Mouse (Mus musculus) limb, embryonic 11.5 days (tissue): ENCODE results near the gene Arhgap9. TPM values are rescaled to one million over a fixed set of nuclear protein-coding genes. Genes with fewer than 3 reads are reported as not detected.

ENCODE experiments used
- ATAC-seq: fragments of 200-750 bp; cut with Nextera tagmentation; 2 replicates; pipeline ENCODE4 v1.8.0; 2017; ENCODE audit warnings: low read depth; ENCODE audit not compliant: insufficient number of reproducible peaks, low FRiP score, low TSS enrichment
- DNase-seq: peaks from one replicate; pipeline ENCODE4 v3.0.0-alpha.2; 2015; ENCODE audit warnings: low spot score
- H3K27ac ChIP-seq: fragments of 300-500 bp; sonication (generic); replicated peaks from 2 replicates; pipeline ENCODE4 v1.5.1; 2014; ENCODE audit warnings: low read depth, mild to moderate bottlenecking, low read length
- H3K27me3 ChIP-seq: fragments of 300-500 bp; sonication (generic); 2 replicates; pipeline ENCODE4 v1.6.1; 2014; ENCODE audit warnings: mild to moderate bottlenecking, low read length, mixed read lengths; ENCODE audit not compliant: control insufficient read depth, insufficient read depth
- H3K36me3 ChIP-seq: fragments of 300-500 bp; sonication (generic); 2 replicates; pipeline ENCODE4 v1.6.1; 2014; ENCODE audit warnings: mild to moderate bottlenecking, low read length, moderate library complexity, mixed read lengths; ENCODE audit not compliant: control insufficient read depth, insufficient read depth
- H3K4me1 ChIP-seq: fragments of 300-500 bp; sonication (generic); 2 replicates; pipeline ENCODE4 v1.6.1; 2014; ENCODE audit warnings: low read length, mixed read lengths; ENCODE audit not compliant: control insufficient read depth, insufficient read depth
- H3K4me2 ChIP-seq: fragments of 300-500 bp; sonication (generic); 2 replicates; pipeline ENCODE4 v1.6.1; 2014; ENCODE audit warnings: low read depth, mild to moderate bottlenecking, moderate library complexity; ENCODE audit not compliant: severe bottlenecking
- H3K4me3 ChIP-seq: fragments of 300-500 bp; sonication (generic); 2 replicates; pipeline ENCODE4 v1.5.1; 2014; ENCODE audit warnings: low read depth, low read length
- H3K9ac ChIP-seq: fragments of 300-500 bp; sonication (generic); 2 replicates; pipeline ENCODE4 v1.6.1; 2014; ENCODE audit warnings: mild to moderate bottlenecking, low read length
- H3K9me3 ChIP-seq: fragments of 300-500 bp; sonication (generic); 2 replicates; pipeline ENCODE4 v1.6.1; 2016; ENCODE audit warnings: low read length; ENCODE audit not compliant: control insufficient read depth
- WGBS: fragments of 180-500 bp; shearing (Covaris S2); extraction: QIAGEN DNeasy Blood & Tissue Kit; methylation state at CpG from one replicate; pipeline ENCODE4 v1.1.7; 2014; 5-methylcytosine and 5-hydroxymethylcytosine counted together
- polyA plus RNA-seq: library from polyadenylated mRNA; unstranded; fragments of >200 nt; fragmentation: Nextera tagmentation; extraction: Ambion mirVana; gene quantifications from 2 replicates; pipeline ENCODE4 v1.2.1, GENCODE M21; 2014

Gene Arhgap9
- polyA plus RNA-seq, 1 experiment from 2014 or later: 5.3 TPM

- DNase-seq: no peak
- no peaks in the 10 kb centered on the region for H3K36me3 ChIP-seq
- no peaks in the 10 kb centered on the region for H3K27me3 ChIP-seq
- H3K4me2 ChIP-seq: no peak overlapping the region
- no peak overlapping the region for H3K4me3 ChIP-seq
- no peaks in the 10 kb centered on the region for H3K4me1 ChIP-seq
- WGBS: 63% methylated on average over 8 of the region's 8 CpGs
- H3K27ac ChIP-seq: no peak overlapping the region
- no peaks in the 10 kb centered on the region for H3K9me3 ChIP-seq
- ATAC-seq: no peak
- no peak overlapping the region for H3K9ac ChIP-seq
These were observed 30.0 kb downstream of the Arhgap9 start for GRCm38 (mm10) chr10:127351719-127352118.

DNA sequence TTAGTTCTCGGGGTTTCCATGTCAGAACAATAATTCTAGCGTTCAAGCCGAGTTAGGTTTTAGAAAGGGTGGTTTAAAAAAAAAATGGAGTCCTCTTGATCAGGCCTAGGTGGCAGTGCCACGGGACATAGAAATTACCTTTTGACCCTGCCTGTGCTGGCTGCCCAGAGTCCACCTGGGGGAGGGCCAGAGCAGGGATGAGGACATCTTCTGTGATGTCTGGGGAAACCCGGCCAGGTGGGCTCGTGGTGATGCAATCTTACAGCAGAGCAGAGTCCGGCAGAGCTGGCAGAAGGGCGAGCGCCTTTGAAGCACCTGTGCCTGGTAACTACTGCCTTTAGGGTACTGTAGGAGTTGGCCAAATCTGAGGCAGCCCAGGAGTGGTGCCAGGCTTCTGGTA lies 30.4 kb downstream of the Arhgap9 start:
- no peak for ATAC-seq

DNA sequence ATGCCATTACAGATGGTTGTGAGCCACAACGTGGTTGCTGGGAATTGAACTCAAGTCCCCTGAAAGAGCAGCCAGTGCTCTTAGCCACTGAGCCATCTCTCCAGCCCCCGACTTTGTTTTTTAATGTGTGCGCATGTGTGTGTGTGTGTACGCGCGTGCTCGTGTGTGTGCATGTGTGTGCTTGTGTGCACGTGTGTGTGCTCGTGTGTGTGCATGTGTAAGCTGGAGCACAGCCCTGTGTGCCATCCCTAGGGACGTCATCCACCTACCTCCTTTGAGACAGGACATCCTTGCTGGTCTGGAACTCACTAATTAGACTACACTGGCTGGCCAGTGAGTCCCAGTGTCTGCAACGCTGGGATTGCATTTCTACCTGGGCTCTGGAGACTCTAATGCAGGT lies 31.0 kb downstream of the Arhgap9 start:
- H3K9me3 ChIP-seq: no peaks in the 10 kb centered on the region
- 88% methylated on average over 11 of the region's 11 CpGs for WGBS

More for the DNA sequence above, 30.4 kb downstream of the Arhgap9 start:
- WGBS: 76% methylated on average over 9 of the region's 9 CpGs
- H3K36me3 ChIP-seq: no peaks in the 10 kb centered on the region
- H3K9me3 ChIP-seq: no peaks in the 10 kb centered on the region
- H3K9ac ChIP-seq: no peak overlapping the region
- no peak overlapping the region for H3K4me2 ChIP-seq
- H3K4me3 ChIP-seq: no peak overlapping the region
- H3K27ac ChIP-seq: no peak overlapping the region
- no peaks in the 10 kb centered on the region for H3K4me1 ChIP-seq
- no peak for DNase-seq
- H3K27me3 ChIP-seq: no peaks in the 10 kb centered on the region

GRCm38 (mm10) chr10:127353909-127354895 lies 32.4 kb downstream of the Arhgap9 start, which contains the start of gene Inhbe:
Gene Inhbe, minus strand, starts transcription at chr10:127354411.
- WGBS: 85% methylated on average over 18 of the region's 18 CpGs
- DNase-seq (no peak), ATAC-seq (no peak)
- Histone ChIP-seq H3K27ac (no peak within 1 kb of the TSS), H3K36me3 (no peaks in the 10 kb centered on the region), H3K9ac (no peak within 1 kb of the TSS), H3K4me3 (no peak within 1 kb of the TSS), H3K4me1 (no peaks in the 10 kb centered on the region), H3K27me3 (no peaks in the 10 kb centered on the region), H3K4me2 (no peak within 1 kb of the TSS), H3K9me3 (no peaks in the 10 kb centered on the region)

More for the DNA sequence above, 31.0 kb downstream of the Arhgap9 start:
- ATAC-seq (no peak), DNase-seq (no peak)
- no peaks in the 10 kb centered on the region for H3K36me3 ChIP-seq
- H3K27me3 ChIP-seq: no peaks in the 10 kb centered on the region
- H3K27ac ChIP-seq: no peak overlapping the region
- H3K9ac ChIP-seq: no peak overlapping the region
- H3K4me3 ChIP-seq: no peak overlapping the region
- H3K4me1 ChIP-seq: no peaks in the 10 kb centered on the region
- no peak overlapping the region for H3K4me2 ChIP-seq

DNA sequence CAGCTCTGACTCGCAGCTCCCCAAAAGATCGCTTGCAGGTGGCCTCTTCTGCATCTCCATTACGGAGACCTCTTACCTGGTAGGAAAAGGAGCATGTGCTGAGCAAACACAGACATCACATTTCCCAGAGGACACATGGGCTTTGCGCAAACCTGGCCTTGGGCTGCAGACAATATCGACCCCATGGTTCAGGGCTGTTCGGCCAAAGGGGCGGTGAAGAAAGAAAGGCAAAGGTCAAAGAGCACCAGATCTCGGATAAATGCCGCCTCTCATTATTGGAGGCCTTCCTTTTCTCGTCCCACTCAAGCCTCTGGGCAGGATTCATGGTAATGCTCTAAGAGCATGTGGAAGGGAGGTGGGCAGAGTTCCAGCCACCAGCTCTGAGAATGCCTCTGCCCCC lies 33.6 kb downstream of the Arhgap9 start:
- Histone ChIP-seq H3K4me2 (no peak overlapping the region), H3K9ac (no peak overlapping the region), H3K27me3 (no peaks in the 10 kb centered on the region), H3K9me3 (no peaks in the 10 kb centered on the region), H3K36me3 (no peaks in the 10 kb centered on the region), H3K4me3 (no peak overlapping the region), H3K4me1 (no peaks in the 10 kb centered on the region), H3K27ac (no peak overlapping the region)
- WGBS: 79% methylated on average over 10 of the region's 10 CpGs
- ATAC-seq: no peak
- no peak for DNase-seq

GRCm38 (mm10) chr10:127360714-127361113 lies 39.0 kb downstream of the Arhgap9 start:
- H3K4me2 ChIP-seq: no peak overlapping the region
- H3K27me3 ChIP-seq: no peaks in the 10 kb centered on the region
- H3K9me3 ChIP-seq: no peaks in the 10 kb centered on the region
- H3K9ac ChIP-seq: no peak overlapping the region
- no peaks in the 10 kb centered on the region for H3K36me3 ChIP-seq
- ATAC-seq: no peak
- no peak overlapping the region for H3K27ac ChIP-seq
- no peak for DNase-seq
- H3K4me3 ChIP-seq: no peak overlapping the region
- H3K4me1 ChIP-seq: no peaks in the 10 kb centered on the region
- WGBS: 85% methylated on average over 3 of the region's 3 CpGs

GRCm38 (mm10) chr10:127367116-127367515 lies 45.4 kb downstream of the Arhgap9 start:
- H3K9ac ChIP-seq: no peak overlapping the region
- no peak overlapping the region for H3K4me3 ChIP-seq
- 76% methylated on average over 5 of the region's 5 CpGs for WGBS
- ATAC-seq (no peak), DNase-seq (no peak)
- H3K27me3 ChIP-seq: no peaks in the 10 kb centered on the region
- no peak overlapping the region for H3K27ac ChIP-seq
- H3K9me3 ChIP-seq: no peaks in the 10 kb centered on the region
- no peak overlapping the region for H3K4me2 ChIP-seq
- H3K36me3 ChIP-seq: no peaks in the 10 kb centered on the region
- no peaks in the 10 kb centered on the region for H3K4me1 ChIP-seq

- Histone ChIP-seq H3K9ac (no peak overlapping the region), H3K4me3 (no peak overlapping the region), H3K27me3 (no peaks in the 10 kb centered on the region), H3K9me3 (no peaks in the 10 kb centered on the region), H3K36me3 (no peaks in the 10 kb centered on the region), H3K4me1 (no peaks in the 10 kb centered on the region), H3K27ac (no peak overlapping the region), H3K4me2 (no peak overlapping the region)
- WGBS: 91% methylated on average over 2 of the region's 2 CpGs
- DNase-seq (no peak), ATAC-seq (no peak)
These were observed 46.5 kb downstream of the Arhgap9 start for GRCm38 (mm10) chr10:127368273-127368672.
